Mouse (Mus musculus) fibroblast of lung, adult 2 months (primary cell): Measurements from ENCODE around the gene Ston2.

Source experiments
- DNase-seq: peaks from one replicate; pipeline ENCODE4 v3.0.0-alpha.2; 2011; ENCODE audit warnings: low read depth

Ston2 gene

DNA sequence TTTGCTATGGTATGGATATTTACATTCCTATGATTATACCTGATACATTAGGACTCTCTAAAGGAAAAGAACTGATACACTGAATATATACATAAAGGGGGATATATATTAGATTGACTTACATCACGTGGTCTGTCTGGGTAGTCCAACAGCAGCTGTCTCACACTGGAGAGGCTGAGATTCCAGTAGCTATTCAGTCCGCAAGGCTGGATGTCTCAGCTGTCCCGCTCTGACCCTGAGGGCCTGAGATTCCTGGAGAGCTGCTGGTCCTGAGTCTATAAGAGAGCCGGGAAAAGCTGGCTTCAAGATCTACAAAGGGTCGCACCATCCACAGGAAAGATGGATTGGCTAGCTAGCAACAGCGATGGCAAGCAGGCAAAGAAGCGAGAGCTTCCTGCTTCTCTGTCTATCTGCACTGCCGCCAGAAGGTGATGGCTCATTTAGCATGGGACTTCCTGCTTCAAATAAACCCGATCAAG is at the start of gene Ston2:
TSS of gene Ston2 (minus strand) at position 429 of the 479 bp plus-strand sequence.
- DNase-seq: no peak

GRCm38 (mm10) chr12:91837401-91838065 is 49.3 kb upstream of the Ston2 start:
- DNase-seq: no peak

DNA sequence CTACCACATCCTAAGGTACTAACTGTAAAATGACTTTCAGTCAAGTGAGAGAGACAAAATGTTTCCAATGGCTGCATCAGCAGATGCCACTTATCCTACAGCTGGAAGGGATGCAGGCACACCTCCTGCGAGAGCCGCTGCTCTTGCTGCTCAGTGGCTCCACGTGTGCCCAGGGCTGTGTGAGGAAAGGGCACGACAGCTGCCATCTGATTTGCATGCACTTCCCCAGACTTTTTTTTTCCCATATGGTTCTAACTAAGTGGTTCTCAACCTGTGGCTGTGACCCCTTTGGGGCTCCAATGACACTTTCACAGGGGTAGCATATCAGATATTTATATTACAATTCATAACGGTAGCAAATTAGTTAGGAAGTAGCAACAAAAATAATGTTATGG is 45.7 kb upstream of the Ston2 start:
- no peak for DNase-seq

- no peak for DNase-seq
Observed at GRCm38 (mm10) chr12:91833237-91833938, 45.2 kb upstream of the Ston2 start.

GRCm38 (mm10) chr12:91831410-91831809 is 43.2 kb upstream of the Ston2 start:
- DNase-seq: no peak

DNA sequence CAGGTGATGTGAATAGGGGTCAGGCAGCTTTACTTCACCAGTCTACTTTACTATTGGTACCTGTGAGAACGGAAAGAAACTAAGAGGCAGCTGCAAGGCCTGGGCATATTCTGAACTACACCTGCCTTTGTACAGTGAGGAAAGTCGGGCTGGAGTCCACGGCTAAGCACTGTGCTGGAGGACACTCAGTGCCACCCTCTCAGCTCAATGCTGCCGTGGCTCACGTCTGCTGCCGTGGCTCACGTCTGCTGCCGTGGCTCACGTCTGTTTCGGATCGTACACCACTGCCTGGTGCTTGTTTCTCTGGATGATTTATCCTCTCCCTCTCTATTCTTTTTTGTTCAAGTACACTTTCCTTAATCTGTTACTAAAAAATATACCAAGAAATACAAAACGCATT is 32.3 kb upstream of the Ston2 start:
- DNase-seq: no peak

GRCm38 (mm10) chr12:91818726-91819125 is 30.5 kb upstream of the Ston2 start:
- DNase-seq: no peak

GRCm38 (mm10) chr12:91815990-91816389 is 27.8 kb upstream of the Ston2 start:
- DNase-seq: no peak

- no peak for DNase-seq
Observed at GRCm38 (mm10) chr12:91815552-91815951, 27.4 kb upstream of the Ston2 start.

GRCm38 (mm10) chr12:91808911-91809310 is 20.7 kb upstream of the Ston2 start:
- no peak for DNase-seq

DNA sequence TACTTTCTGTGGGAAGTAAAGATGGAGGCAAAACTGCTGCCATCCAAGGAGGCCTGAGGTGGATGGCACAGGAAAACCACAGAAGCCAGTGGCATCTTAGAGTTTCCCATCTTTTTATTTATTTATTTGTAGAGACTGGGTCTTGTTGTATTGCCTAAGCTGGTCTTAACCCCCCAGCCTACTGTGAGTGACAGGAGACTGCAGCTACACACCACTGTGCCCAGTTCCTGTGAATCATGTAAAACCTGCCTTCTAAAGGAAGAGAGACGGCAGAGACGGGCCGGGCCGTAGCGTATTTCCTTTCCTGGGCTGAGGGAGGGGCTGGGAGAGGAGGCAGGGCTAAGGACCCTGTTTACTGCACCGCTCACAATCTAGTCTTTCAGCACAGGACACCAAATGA is 19.6 kb upstream of the Ston2 start:
- no peak for DNase-seq

- no peak for DNase-seq
Observed at GRCm38 (mm10) chr12:91807095-91807494, 18.9 kb upstream of the Ston2 start.

DNA sequence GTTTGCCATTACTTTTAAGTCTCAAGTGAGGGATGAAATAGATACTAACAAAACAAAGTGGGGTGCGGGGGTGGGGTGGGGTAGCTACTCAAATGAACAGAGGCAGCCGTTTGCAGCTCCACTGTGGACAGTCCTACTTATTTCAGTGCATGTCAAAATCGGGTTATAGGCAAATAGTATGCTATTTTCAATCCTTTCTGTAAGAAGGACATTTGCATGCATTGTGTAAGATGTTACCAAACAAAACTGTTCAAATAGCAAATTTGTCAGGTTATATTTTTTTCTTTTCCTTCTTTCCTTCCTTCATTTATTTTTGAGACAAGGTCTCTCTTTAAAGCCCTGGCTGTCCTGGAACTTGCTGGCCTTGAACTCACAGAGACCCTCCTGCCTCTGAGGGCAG is 16.1 kb upstream of the Ston2 start:
- no peak for DNase-seq

DNA sequence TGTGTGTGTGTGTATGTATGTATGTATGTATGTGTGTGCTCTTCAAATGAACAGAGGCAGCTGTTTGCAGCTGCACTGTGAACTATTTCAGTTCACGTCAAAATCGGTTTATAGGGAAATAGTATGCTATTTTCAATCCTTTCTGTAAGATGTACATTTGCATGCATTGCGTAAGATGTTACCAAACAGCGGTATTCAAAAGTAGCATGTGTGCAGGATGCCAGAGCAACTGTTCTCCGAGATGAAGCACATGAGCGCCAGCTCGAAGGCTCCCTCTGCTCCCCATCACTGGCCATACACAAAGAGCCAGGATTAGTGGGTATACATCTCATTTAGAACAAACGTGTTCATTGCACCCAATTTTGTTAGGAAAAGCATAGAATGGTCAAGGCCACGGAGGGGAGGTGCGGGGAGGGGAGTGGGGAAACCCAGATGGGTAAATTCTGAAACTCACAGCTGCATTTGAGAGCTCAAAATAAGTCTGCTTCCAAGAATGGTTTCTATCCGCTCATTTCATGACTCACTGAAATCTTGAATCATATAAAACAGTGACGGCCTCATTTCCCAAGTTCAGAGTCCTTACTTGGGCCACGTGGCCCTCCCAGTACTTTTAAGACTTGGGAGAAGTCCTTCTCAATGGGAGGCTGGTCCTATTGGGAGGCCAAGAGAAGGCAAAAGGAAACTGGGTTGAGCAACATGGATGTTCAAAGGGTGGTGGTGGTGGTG is 15.2 kb upstream of the Ston2 start:
- DNase-seq: no peak

- DNase-seq: no peak
Observed at GRCm38 (mm10) chr12:91802586-91803206, 14.5 kb upstream of the Ston2 start.

GRCm38 (mm10) chr12:91800861-91801385 is 12.7 kb upstream of the Ston2 start:
- no peak for DNase-seq

DNA sequence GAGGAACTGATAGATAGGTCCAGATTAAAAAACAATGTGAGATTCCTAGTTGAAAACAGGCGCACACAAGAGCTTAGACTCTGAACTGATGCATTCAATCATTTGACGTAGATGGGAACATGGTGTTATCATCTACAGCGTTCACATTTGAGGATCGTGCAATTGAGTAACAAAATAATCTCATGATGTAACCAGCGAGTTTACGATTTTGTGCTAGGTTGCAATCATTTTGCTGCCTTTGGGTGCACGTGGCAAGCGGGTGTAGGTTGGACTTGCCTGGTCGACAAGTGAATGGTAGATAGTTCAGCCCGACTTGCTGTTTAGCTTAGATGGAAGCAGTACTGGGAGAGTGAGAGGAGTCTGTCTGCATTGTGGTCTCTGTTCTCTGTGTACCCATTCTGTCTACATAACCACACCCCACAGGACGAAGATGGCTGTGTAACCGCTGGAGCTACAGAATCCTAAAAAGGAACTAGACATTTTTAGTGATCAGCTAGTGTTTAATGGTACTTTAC is 11.7 kb upstream of the Ston2 start:
- DNase-seq: no peak

DNA sequence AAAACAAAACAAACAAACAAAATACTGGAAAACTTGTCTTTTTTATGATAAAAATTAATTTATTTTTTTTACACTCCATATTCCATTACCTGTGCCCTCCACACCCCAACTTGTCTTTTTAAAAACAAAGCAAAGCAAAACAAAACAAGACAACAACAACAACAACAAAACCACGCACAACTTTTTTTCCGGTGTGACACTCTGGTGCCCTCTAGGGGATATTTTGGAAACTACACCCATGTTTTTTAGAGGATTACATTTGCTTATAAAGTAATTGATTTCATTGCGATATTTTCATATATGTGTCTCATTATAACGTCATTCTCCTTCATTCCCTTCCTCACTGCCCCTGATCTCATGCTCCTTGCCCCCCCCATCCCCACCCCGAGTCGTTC is 11.2 kb upstream of the Ston2 start:
- no peak for DNase-seq

- DNase-seq: no peak
Observed at GRCm38 (mm10) chr12:91798720-91799378, 10.7 kb upstream of the Ston2 start.

DNA sequence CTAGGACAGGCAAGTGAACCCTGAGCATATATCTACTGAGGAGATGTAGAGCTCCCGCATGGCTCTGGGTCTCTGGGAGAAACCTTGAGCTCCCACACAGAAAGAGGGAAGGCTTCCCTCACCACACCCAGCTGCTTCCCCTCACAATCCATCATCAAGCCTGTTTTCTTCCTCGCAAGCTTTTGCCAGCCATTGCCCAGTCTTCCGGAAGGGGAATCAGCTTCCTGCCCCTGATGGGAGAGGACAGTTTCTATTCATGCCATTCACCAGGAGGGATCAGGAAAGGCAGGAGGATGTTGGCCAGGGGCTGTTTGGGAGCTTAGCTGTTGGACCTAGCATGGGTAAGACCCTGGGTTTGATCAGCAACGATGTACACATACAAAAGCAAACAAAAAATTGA is 8.6 kb upstream of the Ston2 start:
- DNase-seq: no peak

DNA sequence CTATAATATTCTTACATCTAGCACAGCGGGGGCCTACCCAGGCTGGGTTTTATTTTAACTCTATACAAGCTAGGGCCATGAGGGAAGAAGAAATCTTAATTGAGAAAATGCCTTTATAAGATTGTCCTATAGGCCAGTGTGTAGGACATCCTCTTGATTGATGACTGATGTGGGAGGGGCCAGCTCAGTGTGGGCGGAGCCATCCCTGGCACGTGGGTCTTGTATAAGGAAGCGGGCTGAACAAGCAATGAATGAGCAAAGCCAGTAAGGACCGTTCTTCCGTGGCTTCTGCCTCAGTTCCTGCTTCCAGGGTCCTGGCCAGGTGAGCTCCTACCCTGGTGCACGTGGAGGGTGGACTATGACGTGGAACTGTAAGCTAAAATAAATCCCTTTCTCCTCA is 5.1 kb upstream of the Ston2 start:
- no peak for DNase-seq

- no peak for DNase-seq
Observed at GRCm38 (mm10) chr12:91791822-91792221, 3.6 kb upstream of the Ston2 start.
